Mouse (Mus musculus) intestine, embryonic 15.5 days (tissue): ENCODE measurements around the gene Olfr1360. TPM values are rescaled to one million over a fixed set of nuclear protein-coding genes. Genes with fewer than 3 reads are reported as not detected.

ENCODE experiments used
- ATAC-seq: fragments of 200-750 bp; cut with Nextera tagmentation; 2 replicates; pipeline ENCODE4 v1.8.0; 2017; ENCODE audit warnings: moderate TSS enrichment, moderate library complexity
- H3K27ac ChIP-seq: fragments of 300-500 bp; sonication (generic); 2 replicates; pipeline ENCODE4 v1.5.1; 2015; ENCODE audit warnings: mild to moderate bottlenecking, inconsistent platforms
- H3K27me3 ChIP-seq: fragments of 300-500 bp; sonication (generic); replicated peaks from 2 replicates; pipeline ENCODE4 v1.6.1; 2015; ENCODE audit warnings: inconsistent platforms
- H3K36me3 ChIP-seq: fragments of 300-500 bp; sonication (generic); 2 replicates; pipeline ENCODE4 v1.6.1; 2015; ENCODE audit warnings: inconsistent platforms
- H3K4me1 ChIP-seq: fragments of 300-500 bp; sonication (generic); replicated peaks from 2 replicates; pipeline ENCODE4 v1.6.1; 2015; ENCODE audit warnings: inconsistent platforms
- H3K4me2 ChIP-seq: fragments of 300-500 bp; sonication (generic); replicated peaks from 2 replicates; pipeline ENCODE4 v1.6.1; 2015; ENCODE audit warnings: mild to moderate bottlenecking, inconsistent platforms
- H3K4me3 ChIP-seq: fragments of 300-500 bp; sonication (generic); replicated peaks from 2 replicates; pipeline ENCODE4 v1.5.1; 2015; ENCODE audit warnings: inconsistent platforms
- H3K9ac ChIP-seq: fragments of 300-500 bp; sonication (generic); 2 replicates; pipeline ENCODE4 v1.6.1; 2015; ENCODE audit warnings: inconsistent platforms
- H3K9me3 ChIP-seq: fragments of 300-500 bp; sonication (generic); 2 replicates; pipeline ENCODE4 v1.6.1; 2016; ENCODE audit warnings: inconsistent platforms
- WGBS: fragments of 180-500 bp; shearing (Covaris S2); methylation state at CpG from one replicate; pipeline ENCODE4 v1.1.7; 2015; 5-methylcytosine and 5-hydroxymethylcytosine counted together
- polyA plus RNA-seq: library from polyadenylated mRNA; unstranded; fragments of >200 nt; fragmentation: Nextera tagmentation; extraction: Ambion mirVana; gene quantifications from 2 replicates; pipeline ENCODE4 v1.2.1, GENCODE M21; 2015

Olfr1360 gene
- polyA plus RNA-seq, 1 experiment from 2014 or later, result not detected

GRCm38 (mm10) chr13:21715131-21715863 is 38.1 kb upstream of the Olfr1360 start:
- Histone ChIP-seq H3K4me3 (peak overlapping the region; percentile 39), H3K4me1 (peaks cover 16% of the 10 kb centered on the region), H3K9ac (peak overlapping the region; percentile 52), H3K27me3 (no peaks in the 10 kb centered on the region), H3K4me2 (peak overlapping the region; percentile 74), H3K36me3 (no peaks in the 10 kb centered on the region), H3K9me3 (no peaks in the 10 kb centered on the region), H3K27ac (peak overlapping the region; percentile 91)
- WGBS, result under 1% methylated on average over 22 of the region's 22 CpGs
- no peak for ATAC-seq

GRCm38 (mm10) chr13:21714725-21715124 is 37.5 kb upstream of the Olfr1360 start:
- Histone ChIP-seq H3K9me3 (no peaks in the 10 kb centered on the region), H3K4me3 (peak overlapping the region; percentile 39), H3K36me3 (no peaks in the 10 kb centered on the region), H3K27me3 (no peaks in the 10 kb centered on the region), H3K27ac (peak overlapping the region; percentile 91), H3K4me2 (peak overlapping the region; percentile 74), H3K4me1 (peaks cover 16% of the 10 kb centered on the region), H3K9ac (peak overlapping the region; percentile 52)
- ATAC-seq, result no peak
- WGBS, result under 1% methylated on average over 7 of the region's 7 CpGs

GRCm38 (mm10) chr13:21711698-21712097 is 34.5 kb upstream of the Olfr1360 start:
- WGBS, result 24% methylated on average over 4 of the region's 4 CpGs
- peaks cover 8% of the 10 kb centered on the region for H3K4me1 ChIP-seq

GRCm38 (mm10) chr13:21710821-21711525 is 33.8 kb upstream of the Olfr1360 start:
- no peaks in the 10 kb centered on the region for H3K9me3 ChIP-seq
- peak; percentile 84 for ATAC-seq
- no peaks in the 10 kb centered on the region for H3K36me3 ChIP-seq
- no peak overlapping the region for H3K9ac ChIP-seq
- H3K4me3 ChIP-seq, result peak overlapping the region; percentile 40
- H3K27ac ChIP-seq, result no peak overlapping the region
- WGBS, result 3% methylated on average over 22 of the region's 22 CpGs
- H3K4me2 ChIP-seq, result peak overlapping the region; percentile 58
- no peaks in the 10 kb centered on the region for H3K27me3 ChIP-seq
- peaks cover 8% of the 10 kb centered on the region for H3K4me1 ChIP-seq

More at GRCm38 (mm10) chr13:21711698-21712097, 34.5 kb upstream of the Olfr1360 start:
- H3K27ac ChIP-seq, result no peak overlapping the region
- H3K4me2 ChIP-seq, result peak overlapping the region; percentile 58
- no peak for ATAC-seq
- no peak overlapping the region for H3K4me3 ChIP-seq
- no peaks in the 10 kb centered on the region for H3K36me3 ChIP-seq
- H3K9ac ChIP-seq, result no peak overlapping the region
- no peaks in the 10 kb centered on the region for H3K27me3 ChIP-seq
- H3K9me3 ChIP-seq, result no peaks in the 10 kb centered on the region

- Histone ChIP-seq H3K4me1 (peaks cover 4% of the 10 kb centered on the region), H3K4me3 (peak overlapping the region; percentile 62), H3K9me3 (no peaks in the 10 kb centered on the region), H3K9ac (peak overlapping the region; percentile 60), H3K4me2 (peak overlapping the region; percentile 41), H3K27me3 (no peaks in the 10 kb centered on the region), H3K27ac (peak overlapping the region; percentile 79), H3K36me3 (no peaks in the 10 kb centered on the region)
- ATAC-seq, result peak; percentile 87
- under 1% methylated on average over 32 of the region's 32 CpGs for WGBS
Observed at GRCm38 (mm10) chr13:21710031-21710711, 33.0 kb upstream of the Olfr1360 start.

- Histone ChIP-seq H3K27me3 (no peaks in the 10 kb centered on the region), H3K36me3 (no peaks in the 10 kb centered on the region), H3K4me2 (no peak overlapping the region), H3K9me3 (no peaks in the 10 kb centered on the region), H3K9ac (no peak overlapping the region), H3K4me1 (no peaks in the 10 kb centered on the region), H3K27ac (no peak overlapping the region), H3K4me3 (no peak overlapping the region)
- 71% methylated on average over 4 of the region's 4 CpGs for WGBS
- ATAC-seq, result no peak
Observed at GRCm38 (mm10) chr13:21706669-21707068, 29.5 kb upstream of the Olfr1360 start.

- Histone ChIP-seq H3K4me1 (no peaks in the 10 kb centered on the region), H3K36me3 (no peaks in the 10 kb centered on the region), H3K9me3 (no peaks in the 10 kb centered on the region), H3K4me3 (no peak within 1 kb of the TSS), H3K9ac (no peak within 1 kb of the TSS), H3K27ac (no peak within 1 kb of the TSS), H3K4me2 (no peak within 1 kb of the TSS), H3K27me3 (no peaks in the 10 kb centered on the region)
- no peak for ATAC-seq
Observed at GRCm38 (mm10) chr13:21697811-21698210, 20.6 kb upstream of the Olfr1360 start, which contains the start of gene Olfr1359. Gene Olfr1359, plus strand, starts transcription at chr13:21698111.

- Histone ChIP-seq H3K4me1 (no peaks in the 10 kb centered on the region), H3K9ac (no peak within 1 kb of the TSS), H3K27ac (no peak within 1 kb of the TSS), H3K36me3 (no peaks in the 10 kb centered on the region), H3K27me3 (no peaks in the 10 kb centered on the region), H3K4me2 (no peak within 1 kb of the TSS), H3K4me3 (no peak within 1 kb of the TSS), H3K9me3 (no peaks in the 10 kb centered on the region)
- WGBS, result 70% methylated on average over 2 of the region's 2 CpGs
- no peak for ATAC-seq
Observed at GRCm38 (mm10) chr13:21663286-21663685, 13.9 kb downstream of the Olfr1360 start, which contains the start of gene Olfr1361. Gene Olfr1361, minus strand, starts transcription at chr13:21663386.

GRCm38 (mm10) chr13:21642418-21642817 is 34.8 kb downstream of the Olfr1360 start, which contains the start of gene Olfr11:
Gene Olfr11, minus strand, starts transcription at chr13:21642518.
- H3K27me3 ChIP-seq, result no peaks in the 10 kb centered on the region
- no peaks in the 10 kb centered on the region for H3K9me3 ChIP-seq
- no peaks in the 10 kb centered on the region for H3K4me1 ChIP-seq
- no peak within 1 kb of the TSS for H3K4me3 ChIP-seq
- no peak for ATAC-seq
- H3K27ac ChIP-seq, result no peak within 1 kb of the TSS
- 80% methylated on average over 2 of the region's 2 CpGs for WGBS
- H3K4me2 ChIP-seq, result no peak within 1 kb of the TSS
- no peaks in the 10 kb centered on the region for H3K36me3 ChIP-seq
- no peak within 1 kb of the TSS for H3K9ac ChIP-seq

Other genes starting within 250 kb of the Olfr1360 start
- 2.2 and 2.3 TPM in 2 replicates for gene Pgbd1, start 236.3 kb downstream of the Olfr1360 start, polyA plus RNA-seq
- 26.5 and 27.2 TPM in 2 replicates for gene Zscan26, start 223.7 kb downstream of the Olfr1360 start, polyA plus RNA-seq
- gene Nkapl, start 208.9 kb downstream of the Olfr1360 start, polyA plus RNA-seq, result 2.2 and 2.9 TPM in 2 replicates
- 2.6 and 2.8 TPM in 2 replicates for gene Zkscan4, start 198.5 kb downstream of the Olfr1360 start, polyA plus RNA-seq
- gene Gm10065, start 198.0 kb downstream of the Olfr1360 start, polyA plus RNA-seq, result not detected in 2 replicates
- 0.40 and 0.56 TPM in 2 replicates for gene AK157302, start 182.2 kb downstream of the Olfr1360 start, polyA plus RNA-seq
- 12.6 and 13.1 TPM in 2 replicates for gene Gm11273, start 176.0 kb downstream of the Olfr1360 start, polyA plus RNA-seq
- gene Zkscan8, start 146.3 kb downstream of the Olfr1360 start, polyA plus RNA-seq, result 3.6 and 5.5 TPM in 2 replicates
- gene Olfr1366, start 134.6 kb downstream of the Olfr1360 start, polyA plus RNA-seq, result 0.09 and 0.18 TPM in 2 replicates
- not detected in 2 replicates for gene Olfr1535, start 117.5 kb downstream of the Olfr1360 start, polyA plus RNA-seq
- gene Olfr1364, start 95.6 kb downstream of the Olfr1360 start, polyA plus RNA-seq, result not detected in 2 replicates
- gene Olfr1362, start 63.4 kb downstream of the Olfr1360 start, polyA plus RNA-seq, result not detected in 2 replicates
- not detected in 2 replicates for gene Olfr11, start 34.9 kb downstream of the Olfr1360 start, polyA plus RNA-seq
- not detected in 2 replicates for gene Olfr1361, start 14.0 kb downstream of the Olfr1360 start, polyA plus RNA-seq
- gene Olfr1359, start 20.7 kb upstream of the Olfr1360 start, polyA plus RNA-seq, result not detected in 2 replicates
- 1.4 and 4.3 TPM in 2 replicates for gene Hist1h2bl, start 38.7 kb upstream of the Olfr1360 start, polyA plus RNA-seq
- gene Hist1h2ai, start 39.0 kb upstream of the Olfr1360 start, polyA plus RNA-seq, result 14.7 and 32.5 TPM in 2 replicates
- 5.4 and 13.1 TPM in 2 replicates for gene Hist1h3h, start 40.3 kb upstream of the Olfr1360 start, polyA plus RNA-seq
- 1.7 and 4.3 TPM in 2 replicates for gene Hist1h2bm, start 44.6 kb upstream of the Olfr1360 start, polyA plus RNA-seq
- 1.2 and 1.6 TPM in 2 replicates for gene Hist1h4j, start 57.7 kb upstream of the Olfr1360 start, polyA plus RNA-seq
- gene Hist1h4k, start 73.1 kb upstream of the Olfr1360 start, polyA plus RNA-seq, result 1.7 and 2.8 TPM in 2 replicates
- 22.4 and 26.3 TPM in 2 replicates for gene Hist1h2ak, start 76.4 kb upstream of the Olfr1360 start, polyA plus RNA-seq
- 3.0 and 5.9 TPM in 2 replicates for gene Hist1h2bn, start 76.7 kb upstream of the Olfr1360 start, polyA plus RNA-seq
- gene Hist1h1b, start 103.2 kb upstream of the Olfr1360 start, polyA plus RNA-seq, result 19.8 and 25.0 TPM in 2 replicates
- gene Hist1h3i, start 106.0 kb upstream of the Olfr1360 start, polyA plus RNA-seq, result 89.5 and 101 TPM in 2 replicates
- gene Hist1h2an, start 109.8 kb upstream of the Olfr1360 start, polyA plus RNA-seq, result 2.4 and 4.7 TPM in 2 replicates
- 2.0 TPM in 2 replicates for gene Hist1h2bp, start 110.1 kb upstream of the Olfr1360 start, polyA plus RNA-seq
- 14.5 and 16.7 TPM in 2 replicates for gene Hist1h2bq, start 132.8 kb upstream of the Olfr1360 start, polyA plus RNA-seq
- 1.7 TPM in 1 of 2 replicates, not detected in the other for gene Hist1h2ao, start 133.1 kb upstream of the Olfr1360 start, polyA plus RNA-seq
- gene Hist1h4m, start 134.3 kb upstream of the Olfr1360 start, polyA plus RNA-seq, result not detected in 2 replicates
- gene Hist1h4n, start 154.8 kb upstream of the Olfr1360 start, polyA plus RNA-seq, result 12.0 and 15.9 TPM in 2 replicates
- 2,704 and 3,243 TPM in 2 replicates for gene Hist1h2ap, start 156.1 kb upstream of the Olfr1360 start, polyA plus RNA-seq
- gene Hist1h2br, start 156.3 kb upstream of the Olfr1360 start, polyA plus RNA-seq, result 15.0 and 16.4 TPM in 2 replicates